Mouse (Mus musculus): ENCODE measurements around the gene Ferd3l. TPM values are rescaled to one million over a fixed set of nuclear protein-coding genes. Genes with fewer than 3 reads are reported as not detected.

Gene Ferd3l
- polyA plus RNA-seq, 1 experiment from 2014 or later = not detected

DNA sequence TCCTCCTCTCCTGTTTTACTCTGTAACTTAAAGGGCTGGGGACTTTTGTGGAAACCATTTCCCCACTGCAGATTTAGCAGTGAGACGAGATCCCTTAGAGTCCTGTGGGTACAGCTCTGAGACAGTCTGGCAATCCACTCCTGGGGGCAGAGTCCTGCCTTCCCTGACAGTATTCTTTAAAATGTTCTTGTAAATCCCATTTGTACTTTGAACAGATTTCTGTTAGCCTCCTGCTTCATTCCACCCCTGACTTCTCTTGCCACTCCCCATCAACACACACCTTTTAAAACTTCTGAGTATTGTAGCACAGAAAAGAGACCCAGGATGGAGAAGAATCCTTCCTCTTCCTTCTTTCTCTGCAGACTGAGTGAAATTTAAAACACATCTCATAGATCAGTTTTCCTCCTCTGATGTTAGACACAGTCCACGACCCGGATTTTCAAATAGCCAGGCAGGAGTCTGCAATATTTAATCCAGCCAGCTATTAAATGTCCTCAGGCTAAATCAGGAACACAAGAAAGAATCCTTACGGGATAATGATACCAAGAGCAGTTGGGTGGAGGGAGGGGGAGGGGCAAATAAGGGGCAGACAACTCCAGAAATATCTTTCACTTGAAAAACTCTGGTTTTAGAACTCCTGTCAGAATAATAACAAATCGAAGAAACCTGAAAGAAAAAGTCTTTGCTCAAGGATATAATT is 37.6 kb downstream of the Ferd3l start:
- H3K4me3 ChIP-seq = no peak overlapping the region
- WGBS = 8% methylated on average over 5 of the region's 5 CpGs

GRCm38 (mm10) chr12:33966490-33967415 is 38.5 kb downstream of the Ferd3l start:
- Histone ChIP-seq H3K4me1 (replicated peaks) (peaks cover 26% of the 10 kb centered on the region), H3K4me3 (peak overlapping the region; percentile 42), H3K36me3 (no peaks in the 10 kb centered on the region), H3K27me3 (replicated peaks) (peaks cover 76% of the 10 kb centered on the region), H3K4me2 (peak overlapping the region; percentile 74), H3K9ac (peak overlapping the region; percentile 61), H3K27ac (ENCODE audit: poor library complexity, severe bottlenecking) (no peak overlapping the region), H3K9me3 (replicated peaks) (no peaks in the 10 kb centered on the region)
- peak; percentile 39 for ATAC-seq (ENCODE audit: insufficient number of reproducible peaks, low FRiP score)
- under 1% methylated on average over 35 of the region's 35 CpGs for WGBS

More for the DNA sequence above, 37.6 kb downstream of the Ferd3l start:
- Histone ChIP-seq H3K4me2 (peak overlapping the region; percentile 74), H3K27me3 (replicated peaks) (peaks cover 74% of the 10 kb centered on the region), H3K9me3 (replicated peaks) (no peaks in the 10 kb centered on the region), H3K4me1 (replicated peaks) (peaks cover 26% of the 10 kb centered on the region), H3K27ac (ENCODE audit: poor library complexity, severe bottlenecking) (no peak overlapping the region), H3K9ac (no peak overlapping the region), H3K36me3 (no peaks in the 10 kb centered on the region)
- ATAC-seq (ENCODE audit: insufficient number of reproducible peaks, low FRiP score) = no peak

DNA sequence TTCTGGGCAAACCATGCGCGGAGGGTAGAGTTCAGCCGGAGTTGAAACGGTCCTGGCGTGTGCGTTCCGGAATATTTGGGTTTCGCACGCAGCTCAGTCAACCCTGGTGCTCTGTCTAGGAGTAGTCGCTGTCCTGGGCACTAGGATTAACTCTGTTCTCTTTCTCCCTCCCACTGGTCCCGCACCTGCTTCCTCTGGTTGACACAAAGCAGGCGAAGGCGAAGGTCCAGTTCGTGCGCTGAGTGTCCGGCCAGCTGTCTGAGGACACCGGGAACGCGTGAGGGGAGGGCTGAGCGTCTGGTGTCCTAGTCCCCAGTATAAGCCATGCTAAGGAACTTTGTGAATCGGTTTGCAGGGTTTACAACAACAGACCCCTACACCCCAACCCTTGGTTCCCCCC is 39.3 kb downstream of the Ferd3l start:
- peak; percentile 66 for ATAC-seq (ENCODE audit: insufficient number of reproducible peaks, low FRiP score)
- H3K9ac ChIP-seq = no peak overlapping the region

DNA sequence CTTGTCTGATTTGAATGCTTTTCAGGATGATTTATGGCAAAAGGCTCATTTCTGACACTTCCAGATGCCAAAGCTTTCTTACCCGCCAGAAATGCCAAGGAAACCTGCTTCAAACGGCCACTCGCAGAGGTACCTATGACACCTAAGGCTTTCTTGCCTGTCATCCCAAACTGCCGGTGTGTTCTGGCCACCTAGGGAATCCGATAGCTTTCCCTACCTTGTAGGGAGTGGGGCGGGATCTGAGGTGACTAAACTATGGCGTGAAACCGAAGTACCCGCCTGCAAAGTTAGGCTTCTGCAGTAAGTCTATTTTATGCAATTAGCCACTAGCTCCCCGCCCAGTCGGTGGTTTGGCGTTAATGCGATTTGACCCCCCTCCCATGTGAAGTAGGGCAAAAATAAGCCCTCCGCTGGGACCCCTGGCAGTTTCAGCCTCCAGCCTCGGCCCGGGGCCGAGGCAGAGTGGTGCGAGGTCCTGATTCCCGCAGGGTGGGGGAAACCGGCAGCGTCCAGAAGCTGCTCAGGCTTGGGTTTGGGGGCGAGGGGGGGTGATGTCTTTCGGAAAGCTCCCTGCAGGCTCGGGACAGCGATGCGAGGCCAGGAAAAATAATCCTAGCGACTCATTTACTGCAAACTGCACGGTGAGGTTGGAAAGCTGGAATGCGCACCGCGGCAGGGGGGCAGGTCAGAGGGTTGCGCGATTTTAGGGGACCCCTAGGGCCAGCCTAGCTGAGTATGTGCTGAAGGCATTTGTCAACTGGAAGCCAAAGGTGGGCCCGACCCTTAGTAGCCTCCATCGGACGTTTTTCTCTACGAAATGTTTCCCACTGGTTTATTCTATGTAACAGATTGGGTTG is 40.0 kb downstream of the Ferd3l start:
- 2% methylated on average over 37 of the region's 37 CpGs for WGBS
- peak overlapping the region; percentile 47; the same call in 1 of the 2 replicates for H3K9ac ChIP-seq

More for the DNA sequence above, 39.3 kb downstream of the Ferd3l start:
- H3K4me2 ChIP-seq = peak overlapping the region; percentile 74
- no peaks in the 10 kb centered on the region for H3K36me3 ChIP-seq
- H3K4me3 ChIP-seq = peak overlapping the region; percentile 42
- no peak overlapping the region for H3K27ac ChIP-seq (ENCODE audit: poor library complexity, severe bottlenecking)
- no peaks in the 10 kb centered on the region for H3K9me3 ChIP-seq (replicated peaks)
- peaks cover 70% of the 10 kb centered on the region for H3K27me3 ChIP-seq (replicated peaks)
- peaks cover 26% of the 10 kb centered on the region for H3K4me1 ChIP-seq (replicated peaks)
- under 1% methylated on average over 21 of the region's 21 CpGs for WGBS

GRCm38 (mm10) chr12:33968898-33969178 is 40.6 kb downstream of the Ferd3l start:
- no peaks in the 10 kb centered on the region for H3K36me3 ChIP-seq
- H3K9me3 ChIP-seq (replicated peaks) = no peaks in the 10 kb centered on the region
- H3K4me1 ChIP-seq (replicated peaks) = peaks cover 26% of the 10 kb centered on the region
- peak overlapping the region; percentile 74 for H3K4me2 ChIP-seq
- H3K4me3 ChIP-seq = peak overlapping the region; percentile 42; the same call in 1 of the 2 replicates
- H3K27me3 ChIP-seq (replicated peaks) = peaks cover 64% of the 10 kb centered on the region
- H3K27ac ChIP-seq (ENCODE audit: poor library complexity, severe bottlenecking) = no peak overlapping the region
- H3K9ac ChIP-seq = no peak overlapping the region
- WGBS = 30% methylated on average over 4 of the region's 4 CpGs
- ATAC-seq (ENCODE audit: insufficient number of reproducible peaks, low FRiP score) = no peak

More for the DNA sequence above, 40.0 kb downstream of the Ferd3l start:
- no peak for ATAC-seq (ENCODE audit: insufficient number of reproducible peaks, low FRiP score)
- H3K27me3 ChIP-seq (replicated peaks) = peaks cover 69% of the 10 kb centered on the region
- no peaks in the 10 kb centered on the region for H3K9me3 ChIP-seq (replicated peaks)
- H3K4me2 ChIP-seq = peak overlapping the region; percentile 74
- no peak overlapping the region for H3K27ac ChIP-seq (ENCODE audit: poor library complexity, severe bottlenecking)
- no peaks in the 10 kb centered on the region for H3K36me3 ChIP-seq
- peaks cover 26% of the 10 kb centered on the region for H3K4me1 ChIP-seq (replicated peaks)
- peak overlapping the region; percentile 42 for H3K4me3 ChIP-seq

Other genes with a start within 250 kb of the Ferd3l start
- gene Twist1, start 29.2 kb downstream of the Ferd3l start, polyA plus RNA-seq (2016; fragmentation: Nextera tagmentation; extraction: Ambion mirVana) = 16.1 and 16.6 TPM in 2 replicates